Mouse (Mus musculus): Measurements from ENCODE around the gene Wdr82.

GRCm38 (mm10) chr9:106147281-106147680, 23.4 kb upstream of the Wdr82 start:
- TF ChIP-seq GATA1 (IDR thresholded peaks at IDR 0.05; ENCODE audit: borderline replicate concordance, low read length) (no peak), FLI1 (IDR thresholded peaks at IDR 0.05; ENCODE audit: low read length) (no peak)
